Mouse (Mus musculus) bone marrow macrophage, adult 2 months (primary cell): ENCODE data around the gene Prdm11.

Source experiments
- CTCF ChIP-seq: IDR thresholded peaks from 2 replicates; pipeline ENCODE4 v1.5.1; 2012; ENCODE audit warnings: low read depth, mild to moderate bottlenecking, low read length, moderate library complexity
- POLR2A ChIP-seq: IDR thresholded peaks from 2 replicates; pipeline ENCODE4 v1.6.1; 2012; ENCODE audit warnings: mild to moderate bottlenecking, low read depth, low read length, borderline replicate concordance

DNA sequence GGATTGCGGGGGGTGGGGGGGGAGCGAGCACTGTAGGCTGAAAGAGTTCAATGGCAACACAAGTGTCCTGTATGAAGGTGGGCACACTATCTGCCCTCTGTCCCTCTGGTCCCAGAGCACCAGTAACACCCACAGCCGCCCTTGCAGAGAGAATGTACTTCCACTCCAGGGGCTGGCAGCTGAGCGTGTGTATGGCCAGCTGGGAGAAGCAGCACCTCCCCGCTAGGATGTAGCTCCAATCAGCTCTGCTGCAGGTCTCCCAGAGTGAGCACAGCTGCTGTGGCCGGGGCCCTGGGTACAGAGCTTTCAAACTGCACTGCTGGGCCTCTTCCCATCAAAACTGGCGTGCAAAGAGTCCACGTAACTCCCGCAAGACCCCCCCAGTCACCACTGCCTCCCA lies 14.9 kb downstream of the Prdm11 start:
- no peak for TF ChIP-seq CTCF
- no peak for TF ChIP-seq POLR2A
